Mouse (Mus musculus) forebrain, embryonic 10.5 days (tissue): Measurements from ENCODE around the gene Lrch3. TPM values are rescaled to one million over a fixed set of nuclear protein-coding genes. Genes with fewer than 3 reads are reported as not detected.

Experiments used
- DNase-seq: peaks from one replicate; pipeline ENCODE4 v3.0.0-alpha.2; 2017; ENCODE audit warnings: low spot score; ENCODE audit errors: extremely low spot score
- H3K27ac ChIP-seq: fragments of 300-500 bp; sonication (generic); 2 replicates; pipeline ENCODE4 v1.5.1; 2016; ENCODE audit warnings: mild to moderate bottlenecking
- H3K27me3 ChIP-seq: fragments of 300-500 bp; sonication (generic); 2 replicates; pipeline ENCODE4 v1.6.1; 2016; ENCODE audit warnings: mild to moderate bottlenecking; ENCODE audit not compliant: poor library complexity, severe bottlenecking
- H3K36me3 ChIP-seq: fragments of 300-500 bp; sonication (generic); replicated peaks from 2 replicates; pipeline ENCODE4 v1.6.1; 2016; ENCODE audit warnings: mild to moderate bottlenecking, moderate library complexity
- H3K4me1 ChIP-seq: fragments of 300-500 bp; sonication (generic); 2 replicates; pipeline ENCODE4 v1.6.1; 2016
- H3K4me3 ChIP-seq: fragments of 300-500 bp; sonication (generic); 2 replicates; pipeline ENCODE4 v1.5.1; 2016; ENCODE audit warnings: mild to moderate bottlenecking, moderate library complexity
- H3K9me3 ChIP-seq: fragments of 300-500 bp; sonication (generic); 2 replicates; pipeline ENCODE4 v1.6.1; 2016; ENCODE audit warnings: mild to moderate bottlenecking, moderate library complexity
- WGBS: fragments of 180-500 bp; shearing (Covaris S2); methylation state at CpG from one replicate; pipeline ENCODE4 v1.1.7; 2016; 5-methylcytosine and 5-hydroxymethylcytosine counted together
- polyA plus RNA-seq: library from polyadenylated mRNA; unstranded; fragments of >200 nt; fragmentation: Nextera tagmentation; extraction: Ambion mirVana; gene quantifications from 2 replicates; pipeline ENCODE4 v1.2.1, GENCODE M21; 2016

Lrch3 gene
- polyA plus RNA-seq, 1 experiment from 2014 or later = 29.4 TPM

DNA sequence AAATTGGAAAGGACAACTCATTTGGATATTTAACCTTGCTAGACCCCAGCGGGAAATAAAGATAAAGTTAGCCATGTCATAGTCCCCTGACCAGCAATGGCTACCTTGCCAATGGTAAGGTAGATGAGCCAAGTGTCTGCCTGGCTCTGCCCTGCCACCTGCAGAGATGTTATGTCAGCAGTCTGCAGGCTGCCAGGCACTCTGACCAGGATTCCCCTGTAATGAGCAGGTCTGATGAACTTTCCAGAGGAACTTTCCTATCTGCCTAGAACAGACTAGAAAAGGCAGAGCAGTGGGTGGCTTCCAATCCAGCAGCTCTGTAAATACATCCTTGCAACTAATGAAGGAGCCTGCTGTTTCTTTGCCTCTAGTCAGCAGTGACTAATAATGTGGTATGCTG, 101.0 kb downstream of the Lrch3 start:
- DNase-seq = no peak
- peaks cover 52% of the 10 kb centered on the region for H3K36me3 ChIP-seq
- 95% methylated on average over 1 of the region's 1 CpGs for WGBS

DNA sequence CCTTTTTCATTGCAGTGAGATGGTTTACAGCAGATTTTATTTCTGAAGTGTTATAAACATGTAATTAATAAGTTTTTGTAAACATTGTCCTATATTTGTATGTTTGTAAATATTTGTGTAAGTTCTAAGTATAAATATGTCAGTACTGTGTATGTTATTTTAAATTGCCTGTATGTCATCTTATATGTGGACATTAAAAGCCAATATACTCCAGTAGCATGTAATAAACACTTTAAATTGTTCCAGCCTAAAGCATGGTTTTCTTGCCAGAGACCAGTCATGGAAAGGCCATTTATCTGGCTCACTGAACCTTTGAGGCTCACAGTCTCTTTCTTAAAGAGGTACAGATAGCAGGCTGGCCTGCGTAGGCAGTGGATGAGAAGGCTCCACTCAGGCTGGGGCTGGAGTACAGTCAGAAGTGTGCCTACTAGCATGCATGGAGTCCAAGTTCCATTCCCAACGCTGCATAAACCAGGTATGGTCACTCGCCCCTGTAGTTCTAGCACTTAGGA, 101.6 kb downstream of the Lrch3 start:
- DNase-seq = no peak
- Histone ChIP-seq H3K27me3 (no peaks in the 10 kb centered on the region), H3K36me3 (peaks cover 47% of the 10 kb centered on the region), H3K9me3 (no peaks in the 10 kb centered on the region), H3K27ac (no peak overlapping the region), H3K4me3 (no peak overlapping the region), H3K4me1 (no peaks in the 10 kb centered on the region)
- 93% methylated on average over 3 of the region's 3 CpGs for WGBS

More for the DNA sequence above, 101.0 kb downstream of the Lrch3 start:
- Histone ChIP-seq H3K27ac (no peak overlapping the region), H3K4me1 (no peaks in the 10 kb centered on the region), H3K4me3 (no peak overlapping the region), H3K27me3 (no peaks in the 10 kb centered on the region), H3K9me3 (no peaks in the 10 kb centered on the region)

DNA sequence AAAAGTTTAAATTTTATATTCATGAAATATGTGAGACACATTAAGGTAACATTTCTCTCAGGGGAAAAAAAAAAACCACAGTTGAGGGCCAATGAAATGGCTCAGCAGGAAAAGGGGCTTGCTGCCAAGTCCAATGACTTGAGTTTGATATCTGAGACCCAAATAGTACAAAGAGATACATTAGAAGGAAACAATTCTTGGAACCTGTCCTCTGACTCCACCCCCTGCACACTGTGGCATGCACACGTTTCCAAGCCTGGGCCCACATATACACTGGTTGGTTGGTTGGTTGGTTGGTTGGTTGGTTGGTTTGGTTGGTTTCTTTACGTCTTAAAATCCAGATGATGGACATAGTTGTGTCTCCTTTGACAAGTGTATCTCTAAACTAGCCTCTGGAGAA, 102.1 kb downstream of the Lrch3 start:
- Histone ChIP-seq H3K9me3 (no peaks in the 10 kb centered on the region), H3K4me3 (no peak overlapping the region), H3K27ac (no peak overlapping the region), H3K36me3 (peaks cover 43% of the 10 kb centered on the region), H3K4me1 (no peaks in the 10 kb centered on the region), H3K27me3 (no peaks in the 10 kb centered on the region)
- no peak for DNase-seq
- WGBS = 89% methylated on average over 2 of the region's 2 CpGs

DNA sequence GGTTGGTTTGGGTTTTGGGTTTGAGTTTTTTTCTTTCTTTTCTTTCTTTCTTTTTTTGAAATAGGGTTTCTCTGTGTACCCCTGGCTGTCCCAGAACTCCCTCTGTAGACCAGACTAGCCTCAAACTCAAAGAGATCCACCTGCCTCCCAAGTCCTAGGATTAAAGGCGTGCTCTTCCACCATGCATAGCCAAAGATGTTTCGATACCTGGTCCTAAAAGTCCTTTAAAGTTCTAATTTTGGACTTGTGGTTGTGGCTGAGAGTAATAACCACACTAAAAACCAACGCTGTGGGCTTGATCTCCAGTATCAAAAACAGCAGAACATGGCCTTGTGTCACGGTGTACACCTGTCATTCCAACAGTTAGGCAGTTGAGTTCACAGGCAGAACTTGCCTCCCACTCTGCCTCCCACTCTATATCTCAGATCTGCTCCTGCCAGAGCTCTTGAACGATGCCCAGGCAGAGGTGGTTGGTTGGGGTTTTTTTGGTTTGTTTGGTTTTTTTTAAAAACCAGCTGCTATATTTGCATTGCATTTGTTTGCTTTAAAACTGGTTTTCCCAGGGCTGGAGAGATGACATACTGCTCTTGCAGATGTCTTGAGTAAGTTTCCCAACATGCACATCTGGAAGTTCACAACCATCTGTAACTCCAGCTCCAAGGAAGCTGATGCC, 103.9 kb downstream of the Lrch3 start:
- H3K4me1 ChIP-seq = no peaks in the 10 kb centered on the region
- H3K27ac ChIP-seq = no peak overlapping the region
- H3K4me3 ChIP-seq = no peak overlapping the region
- WGBS = 90% methylated on average over 5 of the region's 5 CpGs
- no peak for DNase-seq
- no peaks in the 10 kb centered on the region for H3K9me3 ChIP-seq
- peaks cover 31% of the 10 kb centered on the region for H3K36me3 ChIP-seq
- no peaks in the 10 kb centered on the region for H3K27me3 ChIP-seq

DNA sequence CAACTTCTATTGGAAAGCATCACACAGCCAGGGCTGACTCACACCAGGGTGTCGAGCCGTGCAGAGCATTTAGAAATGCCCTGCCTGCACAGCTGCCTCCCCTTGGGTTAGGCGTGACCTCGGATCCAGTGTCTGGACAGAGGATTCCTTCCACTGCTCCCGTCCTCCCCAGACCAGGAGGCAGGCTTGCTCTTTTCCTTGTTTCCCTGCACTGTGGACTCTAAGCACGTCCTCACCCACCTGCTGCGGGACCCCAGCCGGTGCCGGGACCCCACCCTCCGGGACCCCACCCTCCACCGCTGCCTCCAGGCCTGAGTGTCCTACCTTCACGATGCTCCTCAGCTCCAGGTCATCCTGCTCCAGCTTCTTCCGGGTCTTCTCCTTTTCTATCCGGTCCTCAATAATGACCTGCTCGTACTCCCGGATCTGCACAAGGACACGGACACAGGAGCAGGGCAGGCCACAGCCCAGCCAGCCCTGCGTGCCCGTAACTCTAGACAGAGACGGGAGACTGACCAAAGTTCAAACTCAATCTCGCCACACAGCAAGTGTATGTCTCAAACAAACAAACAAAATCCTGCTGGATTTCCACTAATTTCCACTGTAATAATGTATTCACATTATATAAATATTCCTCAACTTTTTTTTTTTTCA, 105.3 kb downstream of the Lrch3 start:
- no peak for DNase-seq
- no peak overlapping the region for H3K27ac ChIP-seq
- peaks cover 17% of the 10 kb centered on the region for H3K36me3 ChIP-seq
- H3K4me3 ChIP-seq = no peak overlapping the region
- H3K27me3 ChIP-seq = no peaks in the 10 kb centered on the region
- 85% methylated on average over 21 of the region's 21 CpGs for WGBS
- H3K9me3 ChIP-seq = no peaks in the 10 kb centered on the region
- no peaks in the 10 kb centered on the region for H3K4me1 ChIP-seq

DNA sequence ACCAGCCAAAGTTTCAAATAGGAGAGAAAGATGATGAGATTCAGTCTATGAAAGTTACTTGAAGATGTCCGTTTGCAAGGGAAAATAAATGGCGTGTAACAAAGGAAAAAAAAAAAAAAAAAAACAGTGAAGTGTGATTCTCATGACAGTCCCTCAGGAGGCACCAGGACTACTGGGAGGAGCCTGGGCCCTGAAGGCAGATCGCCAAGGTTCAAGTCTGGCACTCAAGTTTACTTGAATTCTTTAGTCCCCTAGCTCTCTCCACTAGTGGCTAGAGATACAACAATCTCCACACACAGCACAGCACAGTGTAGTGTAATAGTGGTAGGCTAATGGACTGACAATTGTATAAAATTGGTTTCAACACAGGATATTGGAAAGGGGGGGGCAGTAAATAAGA, 107.5 kb downstream of the Lrch3 start:
- Histone ChIP-seq H3K4me1 (no peaks in the 10 kb centered on the region), H3K4me3 (no peak overlapping the region), H3K9me3 (no peaks in the 10 kb centered on the region), H3K27ac (no peak overlapping the region), H3K27me3 (no peaks in the 10 kb centered on the region), H3K36me3 (peaks cover 6% of the 10 kb centered on the region; the same call in 1 of the 2 replicates)
- 86% methylated on average over 3 of the region's 3 CpGs for WGBS
- no peak for DNase-seq

DNA sequence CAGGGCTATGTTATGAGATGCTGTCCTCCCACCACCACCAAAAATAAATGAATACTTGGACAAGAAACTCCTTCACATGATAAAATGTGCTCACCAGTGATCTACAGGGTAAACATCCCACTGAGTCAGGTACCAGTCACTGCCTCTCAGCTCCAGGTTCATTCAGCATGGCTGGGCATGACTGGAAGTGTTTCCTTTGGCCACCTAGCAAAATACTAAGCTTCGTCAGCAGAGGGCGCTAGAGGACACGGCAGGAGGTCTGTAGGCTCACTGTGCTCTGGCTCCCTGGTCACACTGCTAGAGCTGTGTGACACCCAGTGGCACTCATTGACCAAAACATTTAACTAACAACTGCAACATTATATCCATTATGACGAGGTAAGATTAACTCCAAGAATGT, 109.8 kb downstream of the Lrch3 start:
- Histone ChIP-seq H3K4me1 (no peaks in the 10 kb centered on the region), H3K27ac (no peak overlapping the region), H3K27me3 (no peaks in the 10 kb centered on the region), H3K36me3 (no peaks in the 10 kb centered on the region), H3K9me3 (no peaks in the 10 kb centered on the region), H3K4me3 (no peak overlapping the region)
- peak; percentile 78 for DNase-seq
- WGBS = 7% methylated on average over 4 of the region's 4 CpGs

DNA sequence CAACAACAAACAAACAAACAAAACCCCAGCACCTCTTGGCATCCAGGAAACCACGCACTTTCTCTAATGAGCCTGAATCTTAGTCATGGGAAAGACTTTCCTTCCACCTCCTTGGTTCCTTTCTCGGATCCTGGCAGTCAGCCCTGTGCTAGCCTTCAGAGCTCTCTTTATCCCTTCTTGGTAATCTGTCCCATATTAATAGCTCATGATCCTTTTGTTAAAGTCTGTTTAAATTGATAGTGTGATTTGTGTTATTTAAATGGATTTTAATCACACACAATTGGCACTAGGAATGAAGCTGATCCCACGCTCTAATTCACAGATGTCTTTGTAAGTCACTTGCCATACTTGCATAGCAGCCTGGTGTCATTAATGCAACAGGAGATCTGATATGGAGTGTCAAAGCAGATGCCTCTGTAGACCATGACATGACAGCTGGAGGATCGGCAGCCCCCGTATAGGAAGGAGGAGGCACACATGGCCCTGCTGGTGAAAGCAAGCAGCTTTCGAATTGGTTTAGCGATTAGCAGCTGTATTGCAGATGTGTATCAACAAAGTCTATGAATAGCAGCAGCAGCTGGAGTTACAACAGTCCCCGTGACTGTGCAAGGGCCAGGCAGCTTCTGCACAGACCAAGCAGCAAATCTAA, 110.7 kb downstream of the Lrch3 start:
- DNase-seq = no peak
- 85% methylated on average over 8 of the region's 8 CpGs for WGBS
- Histone ChIP-seq H3K27me3 (no peaks in the 10 kb centered on the region), H3K4me3 (no peak overlapping the region), H3K4me1 (no peaks in the 10 kb centered on the region), H3K27ac (no peak overlapping the region), H3K9me3 (no peaks in the 10 kb centered on the region), H3K36me3 (no peaks in the 10 kb centered on the region)

DNA sequence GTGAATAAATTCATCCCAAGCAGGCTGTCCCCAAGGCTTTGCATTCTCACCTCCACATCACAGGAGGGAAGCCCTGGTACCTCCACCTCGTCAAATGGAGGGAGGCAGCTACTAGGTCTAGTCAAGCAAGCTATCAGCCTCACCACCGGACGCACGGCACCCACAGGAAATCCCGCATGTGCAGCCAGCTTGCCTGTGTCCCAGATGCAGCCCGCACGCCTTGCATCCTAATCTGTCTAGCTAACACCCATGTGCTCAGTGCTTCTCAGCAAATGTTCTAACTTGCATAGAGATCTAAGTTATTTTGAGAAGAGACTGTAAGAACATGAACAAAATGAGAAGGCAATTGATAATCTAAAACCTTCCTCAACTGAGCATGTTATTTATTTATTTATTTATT, 112.5 kb downstream of the Lrch3 start:
- WGBS = 94% methylated on average over 7 of the region's 7 CpGs

DNA sequence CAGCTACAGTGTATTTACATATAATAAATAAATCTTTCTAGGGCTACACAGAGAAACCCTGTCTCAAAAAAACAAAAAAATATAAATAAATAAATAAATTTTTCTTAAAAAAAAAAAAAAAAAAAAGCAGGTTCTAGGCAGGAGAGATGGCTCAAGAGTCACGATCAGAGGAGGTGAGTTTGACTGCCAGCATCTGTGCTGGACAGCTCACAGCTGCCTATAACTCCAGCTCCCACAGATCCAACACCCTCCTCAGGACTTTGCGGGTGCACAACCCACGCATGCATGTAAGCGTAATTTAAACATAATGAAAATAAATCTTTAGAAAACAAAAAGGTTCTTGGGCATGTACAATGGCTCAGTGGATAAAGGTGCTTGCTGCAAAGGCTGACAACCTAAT, 122.1 kb downstream of the Lrch3 start:
- Histone ChIP-seq H3K4me1 (no peaks in the 10 kb centered on the region), H3K4me3 (no peak overlapping the region), H3K27me3 (no peaks in the 10 kb centered on the region), H3K9me3 (no peaks in the 10 kb centered on the region), H3K36me3 (no peaks in the 10 kb centered on the region), H3K27ac (no peak overlapping the region)
- WGBS = 89% methylated on average over 4 of the region's 4 CpGs
- DNase-seq = no peak

More for the DNA sequence above, 112.5 kb downstream of the Lrch3 start:
- no peak for DNase-seq
- no peaks in the 10 kb centered on the region for H3K9me3 ChIP-seq
- no peak overlapping the region for H3K4me3 ChIP-seq
- no peaks in the 10 kb centered on the region for H3K36me3 ChIP-seq
- no peaks in the 10 kb centered on the region for H3K4me1 ChIP-seq
- H3K27ac ChIP-seq = no peak overlapping the region
- no peaks in the 10 kb centered on the region for H3K27me3 ChIP-seq

DNA sequence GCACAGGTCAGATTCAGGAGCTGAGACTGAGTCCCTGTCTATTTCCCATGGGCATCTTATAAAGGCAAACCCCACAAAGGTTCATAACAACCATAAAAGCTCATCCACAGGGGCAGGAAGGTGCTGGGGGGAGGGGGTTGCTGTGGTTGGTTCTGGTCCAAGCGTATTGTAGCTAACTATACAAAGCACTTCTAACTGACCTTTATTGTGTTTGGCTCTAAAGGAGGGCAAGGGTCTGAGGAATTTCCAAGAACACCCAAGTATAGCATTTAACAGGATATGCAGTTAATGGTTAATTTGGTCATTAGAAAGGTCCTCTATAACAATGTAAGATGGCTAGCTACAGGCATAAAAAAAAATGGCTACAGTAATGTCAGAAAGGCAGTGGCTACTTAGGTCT, 128.8 kb downstream of the Lrch3 start:
- DNase-seq = no peak
- no peaks in the 10 kb centered on the region for H3K4me1 ChIP-seq
- H3K27me3 ChIP-seq = no peaks in the 10 kb centered on the region
- 88% methylated on average over 1 of the region's 1 CpGs for WGBS
- H3K36me3 ChIP-seq = no peaks in the 10 kb centered on the region
- no peak overlapping the region for H3K27ac ChIP-seq
- H3K4me3 ChIP-seq = no peak overlapping the region
- H3K9me3 ChIP-seq = no peaks in the 10 kb centered on the region

DNA sequence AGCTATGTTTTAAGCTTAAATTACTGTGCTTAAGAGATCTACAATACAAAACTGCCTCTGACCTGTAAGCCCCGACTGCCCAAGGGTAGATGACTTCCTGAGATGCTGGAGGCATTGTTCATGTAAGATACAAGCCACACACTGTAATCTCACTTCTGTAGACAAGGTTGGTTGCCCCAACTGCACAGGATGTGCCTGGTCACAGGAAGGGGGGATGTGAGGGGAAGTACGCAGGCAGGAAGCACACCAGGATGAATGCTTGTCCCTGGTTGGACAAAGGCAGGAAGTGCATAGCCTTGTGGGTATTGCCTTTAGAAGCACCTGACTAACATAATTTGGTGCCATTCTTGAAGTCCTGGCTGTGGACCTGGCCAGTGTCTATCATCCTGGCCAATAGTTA, 129.4 kb downstream of the Lrch3 start:
- no peak overlapping the region for H3K4me3 ChIP-seq
- no peak overlapping the region for H3K27ac ChIP-seq
- H3K36me3 ChIP-seq = no peaks in the 10 kb centered on the region
- H3K4me1 ChIP-seq = no peaks in the 10 kb centered on the region
- 75% methylated on average over 2 of the region's 2 CpGs for WGBS
- no peaks in the 10 kb centered on the region for H3K27me3 ChIP-seq
- no peaks in the 10 kb centered on the region for H3K9me3 ChIP-seq
- DNase-seq = no peak

DNA sequence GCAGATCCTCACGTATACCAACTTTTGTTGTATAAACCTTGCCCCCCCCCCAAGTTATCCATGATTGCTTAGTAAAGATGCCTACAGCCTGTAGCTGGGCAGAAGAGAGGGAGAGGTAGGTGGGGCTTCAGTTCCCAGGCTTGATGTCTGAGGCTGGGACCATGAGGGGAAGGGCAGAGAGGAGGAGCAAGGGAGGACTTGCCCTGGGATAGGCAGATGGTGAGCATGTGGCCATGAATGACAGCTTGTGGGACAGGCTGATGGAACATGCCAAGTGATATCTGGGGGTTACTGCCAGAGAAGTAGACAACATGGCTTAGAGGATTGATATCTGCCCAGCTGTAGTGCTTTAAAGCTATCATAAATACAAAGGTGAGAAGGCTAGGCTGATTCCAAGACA, 134.1 kb downstream of the Lrch3 start:
- Histone ChIP-seq H3K9me3 (no peaks in the 10 kb centered on the region), H3K4me1 (no peaks in the 10 kb centered on the region), H3K4me3 (no peak overlapping the region), H3K27me3 (no peaks in the 10 kb centered on the region), H3K27ac (no peak overlapping the region), H3K36me3 (peaks cover 2% of the 10 kb centered on the region; the same call in 1 of the 2 replicates)
- WGBS = 87% methylated on average over 1 of the region's 1 CpGs
- no peak for DNase-seq
